Mouse (Mus musculus) gonadal fat pad, adult 2 months (tissue): ENCODE results near the gene Olfr788. TPM values are rescaled to one million over a fixed set of nuclear protein-coding genes. Genes with fewer than 3 reads are reported as not detected.

Experiments used
- DNase-seq: peaks from one replicate; pipeline ENCODE4 v3.0.0-alpha.2; 2012; ENCODE audit warnings: low read depth
- polyA plus RNA-seq: library from polyadenylated mRNA; depleted of rRNA; stranded (reverse); fragments of >200 nt; gene quantifications from 2 replicates; pipeline ENCODE4 v1.2.3, GENCODE M21; 2012; rRNA removed

Olfr788 gene
- polyA plus RNA-seq, result not detected in 2 replicates

- no peak for DNase-seq
Measured at GRCm38 (mm10) chr10:129470698-129471097, at the start of gene Olfr788. Gene Olfr788 (plus strand): TSS chr10:129470998.

GRCm38 (mm10) chr10:129427006-129427405, 43.8 kb upstream of the Olfr788 start, which contains the start of gene Olfr786:
Gene Olfr786 (plus strand): TSS chr10:129427306.
- no peak for DNase-seq

- no peak for DNase-seq
Measured at GRCm38 (mm10) chr10:129461562-129461961, 9.2 kb upstream of the Olfr788 start, which contains the start of gene Olfr787. Gene Olfr787 (plus strand): TSS chr10:129461862.

- DNase-seq, result no peak
Measured at GRCm38 (mm10) chr10:129473256-129473655, 2.5 kb downstream of the Olfr788 start.

GRCm38 (mm10) chr10:129473723-129474122, 2.9 kb downstream of the Olfr788 start:
- no peak for DNase-seq

DNA sequence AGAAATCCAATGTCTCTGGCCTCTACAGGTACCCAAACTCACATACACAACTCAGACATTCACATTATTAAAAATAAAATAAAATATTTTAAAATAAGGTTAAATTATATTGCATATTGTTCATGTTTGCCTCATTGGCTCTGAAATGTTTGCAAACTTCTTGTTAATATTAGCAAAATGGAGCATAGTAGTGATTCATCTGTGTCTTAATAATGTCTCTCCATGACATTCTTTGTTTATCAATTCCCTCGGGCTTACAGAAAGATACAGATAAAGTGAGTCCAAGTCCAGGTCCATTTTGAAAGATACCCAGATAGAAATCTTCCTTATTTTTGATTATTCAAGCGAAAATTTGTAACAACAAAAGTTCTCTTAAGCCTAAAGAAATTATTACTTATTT, 13.7 kb downstream of the Olfr788 start, which contains the start of gene Olfr789:
TSS of gene Olfr789 (plus strand) at position 301 of the 400 bp plus-strand sequence.
- DNase-seq, result no peak

DNA sequence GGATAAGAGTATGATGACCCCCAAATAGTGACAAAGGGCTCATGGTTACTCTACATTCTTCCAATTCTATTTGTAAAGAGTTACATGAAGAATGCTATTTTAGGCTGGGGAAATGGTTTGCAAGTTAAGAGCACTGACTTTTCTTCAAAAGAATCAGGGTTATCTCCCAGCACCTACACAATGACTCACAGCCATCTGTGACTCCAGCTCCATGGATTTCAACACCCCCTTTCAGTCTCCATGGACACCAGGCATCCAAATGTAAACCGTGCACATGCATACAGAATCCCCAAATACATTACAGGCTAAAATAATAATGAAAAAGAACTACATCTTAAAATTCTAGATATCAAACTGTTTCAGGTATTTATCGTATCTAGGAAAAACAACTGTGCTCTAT, 19.3 kb downstream of the Olfr788 start:
- no peak for DNase-seq

DNA sequence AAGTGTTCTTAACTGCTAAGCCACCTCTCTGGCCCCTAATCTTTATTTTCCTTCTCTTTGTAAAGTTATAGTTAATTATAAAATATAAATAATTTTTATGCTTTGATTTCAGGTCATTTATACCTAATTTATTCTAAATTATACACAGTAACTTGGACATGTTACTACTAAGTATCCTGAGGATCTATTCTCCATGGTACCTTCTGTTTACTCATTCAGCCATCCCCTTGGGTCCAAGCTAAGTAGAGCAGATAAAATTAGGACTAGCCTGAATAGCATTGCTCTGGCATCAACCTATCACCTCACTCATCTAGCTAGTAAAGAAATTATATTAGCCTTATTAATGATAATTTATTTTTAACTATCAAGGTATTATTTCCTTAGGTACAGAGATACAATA, 27.4 kb downstream of the Olfr788 start, which contains the start of gene Olfr790:
TSS of gene Olfr790 (plus strand) at position 301 of the 400 bp plus-strand sequence.
- DNase-seq, result no peak

DNA sequence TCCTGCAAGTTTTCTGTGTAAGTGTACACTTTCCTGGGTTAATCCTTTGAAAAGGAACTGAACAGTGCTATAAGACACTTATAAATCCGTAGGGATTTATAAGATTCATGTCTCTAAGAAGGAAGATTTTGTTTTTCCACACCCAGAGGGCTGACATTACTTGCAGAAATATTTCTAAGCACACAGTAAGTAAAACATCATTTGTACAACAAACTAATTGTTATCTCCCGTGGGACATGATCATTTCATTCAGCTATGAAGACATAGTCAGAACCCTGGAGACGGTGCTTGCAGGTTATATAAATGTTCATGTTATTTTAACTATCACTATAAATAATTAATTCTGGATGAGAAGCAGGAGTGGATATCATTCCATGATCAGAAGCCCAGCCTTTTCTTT, 50.7 kb downstream of the Olfr788 start, which contains the start of gene Olfr791:
TSS of gene Olfr791 (plus strand) at position 301 of the 400 bp plus-strand sequence.
- no peak for DNase-seq

Other genes with a start within 250 kb of the Olfr788 start
- not detected in 2 replicates for gene Olfr774, start 234.8 kb upstream of the Olfr788 start, polyA plus RNA-seq
- gene Olfr775, start 222.6 kb upstream of the Olfr788 start, polyA plus RNA-seq, result not detected in 2 replicates
- gene Olfr776, start 211.9 kb upstream of the Olfr788 start, polyA plus RNA-seq, result not detected in 2 replicates
- gene Olfr777, start 199.5 kb upstream of the Olfr788 start, polyA plus RNA-seq, result not detected in 2 replicates
- gene Olfr780, start 152.9 kb upstream of the Olfr788 start, polyA plus RNA-seq, result not detected in 2 replicates
- gene Olfr781, start 142.1 kb upstream of the Olfr788 start, polyA plus RNA-seq, result not detected in 2 replicates
- not detected in 2 replicates for gene Olfr782, start 122.1 kb upstream of the Olfr788 start, polyA plus RNA-seq
- gene Olfr784, start 86.9 kb upstream of the Olfr788 start, polyA plus RNA-seq, result 0.03 and 0.05 TPM in 2 replicates
- gene Olfr785, start 65.6 kb upstream of the Olfr788 start, polyA plus RNA-seq, result not detected in 2 replicates
- not detected in 2 replicates for gene Olfr786, start 43.7 kb upstream of the Olfr788 start, polyA plus RNA-seq
- gene Olfr787, start 9.1 kb upstream of the Olfr788 start, polyA plus RNA-seq, result not detected in 2 replicates
- gene Olfr789, start 13.8 kb downstream of the Olfr788 start, polyA plus RNA-seq, result not detected in 2 replicates
- not detected in 2 replicates for gene Olfr790, start 27.5 kb downstream of the Olfr788 start, polyA plus RNA-seq
- gene Olfr791, start 50.8 kb downstream of the Olfr788 start, polyA plus RNA-seq, result not detected in 2 replicates
- gene Olfr792, start 68.2 kb downstream of the Olfr788 start, polyA plus RNA-seq, result not detected in 2 replicates
- not detected in 2 replicates for gene Olfr794, start 96.7 kb downstream of the Olfr788 start, polyA plus RNA-seq
- gene Olfr796, start 141.6 kb downstream of the Olfr788 start, polyA plus RNA-seq, result not detected in 2 replicates
- not detected in 2 replicates for gene Olfr798, start 156.9 kb downstream of the Olfr788 start, polyA plus RNA-seq
- not detected in 2 replicates for gene Olfr799, start 166.5 kb downstream of the Olfr788 start, polyA plus RNA-seq
- gene Olfr800, start 186.7 kb downstream of the Olfr788 start, polyA plus RNA-seq, result not detected in 2 replicates
- gene Olfr801, start 202.9 kb downstream of the Olfr788 start, polyA plus RNA-seq, result not detected in 2 replicates
- not detected in 2 replicates for gene Olfr802, start 217.2 kb downstream of the Olfr788 start, polyA plus RNA-seq
- not detected in 2 replicates for gene Olfr803, start 223.3 kb downstream of the Olfr788 start, polyA plus RNA-seq
- gene Olfr804, start 232.2 kb downstream of the Olfr788 start, polyA plus RNA-seq, result not detected in 2 replicates